21 mouse cellular contexts compared by ENCODE assay signal in genomic region chr7:67544586-67544985, GRCm38 (mm10).
DNase-seq lines count a peak whose midpoint lies in the region; ATAC-seq lines count a peak whose summit lies in the region.
"Had no signal": no experiment of that assay in that cellular context is flagged by ENCODE, and none has a peak within 500 bp of the region (broad histone marks: within the 10 kb centered on the region; RNA-seq: fewer than 3 reads in every experiment).

No protein-coding gene starts in this region.

- 0 out of 2 replicates have a peak overlapping the region, but pooled peaks have one; percentile 11 for H3K27ac ChIP-seq in embryonic facial prominence, embryonic 12.5 days
- H3K27ac ChIP-seq: gastrocnemius, adult 2 months; hindbrain, embryonic 12.5 days; hindbrain, embryonic 15.5 days had no signal

- no peaks in the 10 kb centered on the region for H3K36me3 ChIP-seq in embryonic facial prominence, embryonic 12.5 days
- H3K36me3 ChIP-seq: hindbrain, embryonic 12.5 days; hindbrain, embryonic 15.5 days had no signal

- H3K9ac ChIP-seq in embryonic facial prominence, embryonic 12.5 days, result no peak overlapping the region
- H3K9ac ChIP-seq: embryonic facial prominence, embryonic 13.5 days; forebrain, postnatal 0 days; hindbrain, embryonic 12.5 days; hindbrain, embryonic 15.5 days had no signal

- H3K4me3 ChIP-seq in embryonic facial prominence, embryonic 12.5 days, result no peak overlapping the region
- H3K4me3 ChIP-seq: embryonic facial prominence, embryonic 13.5 days; gastrocnemius, adult 2 months; hindbrain, embryonic 12.5 days; hindbrain, embryonic 15.5 days had no signal

- H3K27me3 ChIP-seq in embryonic facial prominence, embryonic 12.5 days, result no peaks in the 10 kb centered on the region
- H3K27me3 ChIP-seq: embryonic facial prominence, embryonic 13.5 days; hindbrain, embryonic 12.5 days; hindbrain, embryonic 15.5 days; Patski had no signal

- peak; percentile 43 for DNase-seq in embryo, embryonic 10.5 days (ENCODE audit: low spot score)
- DNase-seq in embryo, embryonic 10 days (ENCODE audit: low spot score), result no peak
- DNase-seq in NIH3T3 (ENCODE audit: low read depth), result peak; percentile 17
- no peak for DNase-seq in left cerebral cortex, adult 9 months (ENCODE audit: low spot score in 2 of 2)
- DNase-seq in layer of hippocampus, postnatal 25 days (ENCODE audit: extremely low spot score in 1 of 2, low spot score in 1 of 2), result no peak
- DNase-seq: adrenal gland, postnatal 10 days; adrenal gland, postnatal 36 days; cerebellum, adult 18-20 months; cerebellum, adult 9-10 months; cerebellum, postnatal 25 days; forebrain, postnatal 0 days; gastrocnemius, adult 2 months; gastrocnemius, postnatal 14 days; kidney, adult 11 months had no signal

- no peak for ATAC-seq in embryonic facial prominence, embryonic 12.5 days (ENCODE audit: insufficient number of reproducible peaks, insufficient read depth, low FRiP score, low TSS enrichment)
- ATAC-seq: forebrain, embryonic 14.5 days; forebrain, postnatal 0 days; Patski had no signal

- H3K4me1 ChIP-seq in embryonic facial prominence, embryonic 12.5 days, result peaks cover 7% of the 10 kb centered on the region; the same call in 1 of the 2 replicates

- H3K4me2 ChIP-seq in embryonic facial prominence, embryonic 12.5 days (replicated peaks), result no peak overlapping the region
- H3K4me2 ChIP-seq: embryonic facial prominence, embryonic 13.5 days; heart, embryonic 11.5 days; hindbrain, embryonic 12.5 days; hindbrain, embryonic 15.5 days had no signal

- H3K9me3 ChIP-seq in embryonic facial prominence, embryonic 12.5 days, result no peaks in the 10 kb centered on the region
- H3K9me3 ChIP-seq: embryonic facial prominence, embryonic 13.5 days; hindbrain, embryonic 12.5 days; hindbrain, embryonic 15.5 days had no signal

Comparison
In these comparisons a context has a peak if more than half of its experiments do, and no peak if none do; other contexts are left out.
1. DNase-seq: peak in embryo, embryonic 10.5 days (single experiment) and NIH3T3 (single experiment); none in embryo, embryonic 10 days (single experiment), left cerebral cortex, adult 9 months (0 of 2) and layer of hippocampus, postnatal 25 days (0 of 2).